Mouse (Mus musculus): Measurements from ENCODE around the gene Kcnd3. TPM values are rescaled to one million over a fixed set of nuclear protein-coding genes. Genes with fewer than 3 reads are reported as not detected.

The Kcnd3 gene
- total RNA-seq, 2 experiments from 2014 or later = 8.0 to 9.4 TPM

DNA sequence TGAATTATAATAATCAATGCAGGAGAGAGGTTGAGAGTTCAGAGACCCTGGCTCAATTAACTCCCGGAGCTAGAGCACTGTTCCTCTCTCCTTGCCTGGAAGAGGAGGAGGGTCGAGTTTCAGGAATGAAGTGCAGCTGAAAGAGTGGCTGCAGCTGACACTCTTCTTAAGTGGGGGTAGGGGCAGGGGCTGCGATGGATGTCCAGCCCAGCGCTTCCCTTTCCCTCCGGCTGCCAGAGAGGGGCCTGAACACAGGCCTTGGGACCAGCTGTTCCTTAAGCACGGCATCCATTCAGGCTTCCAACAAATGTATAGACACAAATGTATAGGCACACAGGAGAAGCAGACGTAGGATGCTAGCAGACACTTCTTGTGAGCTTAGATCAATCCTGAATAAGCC lies 255.5 kb downstream of the Kcnd3 start:
- intact Hi-C loops (cut with DNase I) = no loop called here

DNA sequence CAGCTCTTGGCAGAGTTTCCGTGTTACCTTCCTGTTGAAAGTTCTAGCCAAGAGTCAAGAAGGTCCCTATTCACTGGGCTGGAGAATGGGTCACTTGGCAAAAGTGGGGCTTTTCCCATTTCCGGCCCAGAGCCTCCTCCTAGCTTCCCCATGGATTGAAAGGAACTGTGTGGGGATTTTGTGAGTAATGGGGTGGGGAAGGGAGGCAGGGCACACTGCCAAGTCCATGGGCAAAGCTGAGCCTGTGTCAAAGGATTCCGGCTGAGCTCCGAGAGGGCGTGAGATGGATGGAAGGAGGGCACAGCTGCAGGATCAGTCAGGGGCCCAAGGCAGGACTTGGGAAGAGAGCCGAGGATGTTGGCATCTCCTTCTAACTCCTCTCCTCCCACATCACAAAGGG lies 258.1 kb downstream of the Kcnd3 start:
- DNase-seq (ENCODE audit: low spot score) = no peak
- intact Hi-C loops (cut with DNase I) = no loop called here

More for the DNA sequence above, 255.5 kb downstream of the Kcnd3 start:
- no peak for DNase-seq (ENCODE audit: low spot score)

DNA sequence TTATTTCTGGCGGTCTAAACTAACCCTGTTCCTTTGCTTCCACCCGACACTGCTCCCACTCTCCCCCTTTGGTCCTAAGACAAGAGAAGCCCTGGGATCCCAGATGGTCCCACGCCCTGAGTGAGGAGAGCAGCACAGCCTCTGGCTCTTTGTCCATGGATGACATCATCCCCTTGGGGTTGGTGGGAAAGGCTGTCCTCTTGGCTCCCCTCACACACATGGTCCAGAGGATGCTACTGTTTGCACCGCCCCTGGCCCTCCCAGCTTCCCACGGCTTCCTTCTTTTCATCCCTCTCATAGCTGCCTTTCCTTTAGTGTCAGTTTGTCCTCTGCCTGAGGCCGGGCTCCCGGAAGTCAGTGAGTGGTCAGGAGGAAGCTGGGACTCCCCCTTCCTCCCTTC lies 259.6 kb downstream of the Kcnd3 start:
- peak; percentile 70 for DNase-seq (ENCODE audit: low spot score)
- intact Hi-C loops (cut with DNase I) = no loop called here

DNA sequence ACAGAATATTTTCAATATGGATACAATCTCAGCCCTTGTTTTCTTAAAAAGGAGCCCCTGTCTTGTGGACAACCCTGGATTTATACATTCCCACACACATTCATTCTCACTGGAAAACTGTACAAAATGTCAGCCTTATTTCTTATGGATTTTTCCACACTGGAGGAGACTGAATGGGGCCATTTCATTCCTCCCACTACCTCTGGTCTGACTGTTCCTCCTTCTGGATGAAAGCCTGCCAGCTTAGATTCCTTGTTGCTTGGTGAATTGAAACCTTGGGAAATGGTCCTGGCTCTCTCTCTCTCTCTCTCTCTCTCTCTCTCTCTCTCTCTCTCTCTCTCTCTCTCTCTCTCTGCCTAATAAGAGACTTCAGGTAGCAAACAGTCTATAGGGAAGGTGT lies 260.7 kb downstream of the Kcnd3 start:
- intact Hi-C loops (cut with DNase I) = no loop called here
- DNase-seq (ENCODE audit: low spot score) = no peak

DNA sequence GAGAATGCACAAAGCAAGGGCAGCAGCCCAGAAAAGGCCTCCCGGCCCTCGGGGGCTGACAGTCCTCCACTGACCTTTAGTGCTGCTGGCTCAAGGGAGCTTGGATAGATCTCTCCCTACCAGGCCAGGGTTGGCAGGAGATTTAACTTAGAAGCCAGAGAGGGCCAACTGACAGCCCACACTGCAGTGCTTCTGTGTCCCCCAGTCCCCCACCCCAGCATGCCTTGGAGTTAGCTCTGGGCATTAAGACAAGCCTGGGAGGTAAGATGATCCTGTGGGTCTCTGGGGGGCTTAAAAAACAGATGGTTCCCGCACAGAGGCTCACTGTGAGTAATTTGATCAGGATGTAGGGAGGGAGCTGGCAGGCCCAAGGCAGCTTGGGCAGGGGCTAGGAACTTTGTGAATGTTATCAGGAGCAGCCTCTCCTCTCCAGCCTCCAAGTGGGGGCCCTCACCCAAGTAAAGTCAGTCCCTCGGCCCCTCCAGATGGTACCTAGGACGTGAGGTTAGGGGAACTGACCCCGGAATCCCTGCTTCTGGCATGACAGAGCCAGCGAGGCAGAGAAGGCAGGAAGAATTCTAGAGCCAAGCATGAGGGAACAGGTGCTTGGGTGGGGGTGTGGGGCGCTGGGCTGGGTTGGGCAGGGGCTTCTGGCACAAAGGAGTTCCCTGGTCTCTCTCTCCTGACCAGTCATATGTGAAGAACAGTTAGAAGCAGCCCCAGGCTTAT lies 262.1 kb downstream of the Kcnd3 start:
- DNase-seq (ENCODE audit: low spot score) = no peak

DNA sequence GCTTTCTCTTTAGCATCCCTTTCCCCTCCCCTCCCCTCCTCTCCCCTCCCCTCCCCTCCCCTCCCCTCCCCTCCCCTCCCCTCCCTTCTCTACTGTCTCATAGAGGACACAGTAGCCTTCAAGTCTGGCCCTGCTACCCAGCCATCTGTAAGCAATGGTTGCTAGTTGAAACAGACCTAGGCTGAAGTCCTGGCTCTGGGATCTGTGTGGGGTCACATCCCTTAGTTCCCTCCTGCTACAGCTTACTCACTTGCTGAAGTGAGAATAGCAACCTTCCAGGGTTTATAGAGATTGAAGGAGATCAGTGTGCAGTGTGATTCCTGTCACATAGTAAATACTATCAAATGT lies 262.7 kb downstream of the Kcnd3 start:
- DNase-seq (ENCODE audit: low spot score) = no peak
- intact Hi-C loops (cut with DNase I) = no loop called here

More for the DNA sequence above, 262.1 kb downstream of the Kcnd3 start:
- intact Hi-C loops (cut with DNase I) = no loop called here

DNA sequence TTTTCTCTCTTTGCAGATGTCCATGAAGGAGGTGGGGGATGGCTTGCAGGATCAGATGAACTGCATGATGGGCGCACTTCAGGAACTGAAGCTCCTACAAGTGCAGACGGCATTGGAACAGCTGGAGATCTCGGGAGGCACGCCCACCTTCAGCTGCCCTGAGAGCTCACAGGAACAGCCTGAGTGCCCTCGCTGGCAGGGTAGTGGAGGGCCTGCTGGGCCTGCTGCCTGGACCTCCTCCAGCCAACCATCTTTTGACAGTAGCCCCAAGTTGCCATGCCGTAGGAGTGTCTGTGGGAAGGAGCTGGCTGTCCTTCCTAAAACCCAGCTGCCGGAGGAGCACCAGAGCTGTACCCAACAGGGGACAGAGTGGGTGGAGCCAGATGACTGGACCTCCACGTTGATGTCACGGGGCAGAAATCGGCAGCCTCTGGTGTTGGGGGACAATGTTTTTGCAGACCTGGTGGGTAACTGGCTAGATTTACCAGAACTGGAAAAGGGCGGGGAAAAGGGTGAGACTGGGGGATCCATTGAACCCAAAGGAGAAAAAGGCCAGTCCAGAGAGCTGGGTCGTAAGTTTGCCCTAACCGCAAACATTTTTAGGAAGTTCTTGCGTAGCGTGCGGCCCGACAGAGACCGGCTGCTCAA lies 264.3 kb downstream of the Kcnd3 start:
- intact Hi-C loops (cut with DNase I) = no loop called here
- DNase-seq (ENCODE audit: low spot score) = no peak

DNA sequence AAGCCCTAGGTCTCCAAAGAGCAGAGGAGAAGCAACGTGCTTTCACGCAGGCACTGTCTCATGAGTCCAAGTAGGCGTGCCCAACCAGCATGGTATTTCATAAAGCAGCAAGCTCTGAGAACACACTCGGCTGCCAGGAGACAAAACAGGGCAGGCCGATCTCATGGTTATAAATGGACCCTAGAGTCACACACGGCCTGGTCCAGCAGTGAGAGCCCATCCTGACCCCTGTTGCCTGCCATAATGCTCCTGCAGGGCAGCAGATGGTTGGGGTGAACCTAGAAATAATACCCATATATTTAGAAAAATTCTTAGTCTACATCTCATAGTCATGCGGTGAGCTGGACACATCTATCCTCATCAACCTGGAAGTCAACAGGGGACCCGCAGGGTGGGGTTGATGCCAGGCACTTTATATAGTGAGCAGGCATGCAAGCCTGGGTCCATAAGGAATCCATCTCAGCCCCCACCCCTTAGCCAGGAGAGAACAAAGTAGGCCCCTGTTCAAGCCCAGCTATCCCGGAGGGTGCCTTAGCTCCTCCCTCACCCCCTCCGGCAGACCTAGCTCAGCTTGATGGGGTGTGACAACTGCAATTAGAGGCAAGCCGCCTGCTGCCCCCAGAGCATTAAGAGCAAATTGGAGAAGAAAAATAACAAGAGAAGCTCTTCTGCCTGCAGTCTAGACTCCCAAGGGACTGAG lies 265.9 kb downstream of the Kcnd3 start:
- intact Hi-C loops (cut with DNase I) = no loop called here
- DNase-seq (ENCODE audit: low spot score) = no peak

DNA sequence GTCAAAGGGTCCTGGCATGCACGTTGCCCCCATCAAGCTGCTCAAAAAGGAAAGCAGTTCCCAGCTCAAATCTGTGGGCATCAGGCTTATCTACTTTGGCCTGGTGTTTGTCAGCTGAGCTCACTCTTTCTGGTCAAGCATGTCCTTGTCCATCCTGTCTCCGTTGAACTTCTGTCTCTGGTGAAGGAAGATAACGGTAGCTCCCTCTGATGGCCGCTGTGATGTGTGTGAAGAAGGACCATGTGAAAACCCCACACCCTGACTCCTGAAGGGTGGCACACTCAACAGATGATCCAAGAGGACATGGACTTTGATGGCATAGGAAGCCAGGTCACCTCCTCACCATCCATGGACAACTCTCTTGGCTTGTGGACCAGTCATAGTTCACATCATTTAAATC lies 266.6 kb downstream of the Kcnd3 start:
- intact Hi-C loops (cut with DNase I) = no loop called here

DNA sequence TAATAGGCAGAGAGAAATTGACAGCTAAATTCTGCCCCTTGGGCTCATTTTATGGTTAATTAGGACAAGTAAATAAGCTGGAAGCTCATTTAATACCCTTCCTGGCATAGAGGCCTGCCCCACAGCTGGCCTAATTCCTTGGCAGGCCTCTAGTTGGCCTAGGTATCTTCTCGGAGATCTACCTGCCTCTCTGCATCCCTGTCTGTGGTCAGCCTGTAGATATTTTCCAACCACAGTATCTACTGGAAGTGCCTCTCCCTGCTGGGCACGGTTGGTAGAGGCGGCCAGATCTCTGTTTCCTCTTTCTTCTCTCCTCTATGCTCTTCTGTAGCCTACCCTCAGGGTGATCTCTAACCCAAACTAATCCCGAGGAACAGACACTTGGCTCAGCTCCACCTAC lies 267.8 kb downstream of the Kcnd3 start:
- intact Hi-C loops (cut with DNase I) = no loop called here
- DNase-seq (ENCODE audit: low spot score) = no peak

More for the DNA sequence above, 266.6 kb downstream of the Kcnd3 start:
- DNase-seq (ENCODE audit: low spot score) = no peak

DNA sequence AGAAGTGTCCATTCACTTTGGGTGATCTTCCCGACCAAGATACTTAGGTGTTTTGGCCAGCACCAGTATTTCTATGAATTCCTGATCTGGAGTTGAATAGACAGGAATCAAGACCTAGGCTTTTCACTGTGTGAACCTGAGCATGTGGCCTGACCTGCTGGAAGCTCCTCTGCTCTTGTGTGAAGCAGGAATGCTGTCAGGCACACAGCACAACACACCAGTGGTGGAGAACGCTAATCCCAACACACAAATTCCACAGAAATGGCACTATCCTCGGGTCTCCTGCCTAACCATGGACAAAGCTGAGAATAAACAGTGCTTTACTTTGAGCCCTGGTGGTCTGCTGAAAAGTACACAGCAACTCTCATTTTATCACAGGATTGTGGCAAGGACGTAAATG lies 268.4 kb downstream of the Kcnd3 start:
- intact Hi-C loops (cut with DNase I) = no loop called here

DNA sequence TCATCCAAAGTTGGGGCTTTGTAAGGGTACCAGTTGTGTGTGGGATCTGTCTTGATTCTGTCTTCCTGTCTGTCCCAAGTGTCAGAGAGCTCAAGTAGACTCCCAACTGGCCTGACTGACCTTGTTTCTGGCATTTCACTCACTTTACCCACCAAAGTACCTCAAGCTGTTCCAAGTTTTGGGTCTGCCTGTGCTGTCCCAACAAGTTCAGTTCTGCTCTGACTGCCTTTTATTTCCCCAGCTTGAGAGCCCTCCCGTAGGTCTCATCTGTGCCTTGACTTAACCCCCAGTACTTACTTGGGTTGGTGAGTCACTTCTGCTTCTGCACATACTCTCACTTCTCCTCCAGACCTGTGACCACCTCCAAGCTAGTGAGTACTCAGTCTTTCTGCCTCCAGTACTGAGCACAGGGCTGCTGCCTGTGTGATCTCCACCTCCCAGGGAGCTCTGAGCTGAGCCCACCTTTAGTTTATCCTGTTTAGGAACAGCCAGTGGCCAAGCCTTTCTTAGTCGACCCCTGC lies 269.6 kb downstream of the Kcnd3 start:
- intact Hi-C loops (cut with DNase I) = no loop called here
- no peak for DNase-seq (ENCODE audit: low spot score)

More for the DNA sequence above, 268.4 kb downstream of the Kcnd3 start:
- DNase-seq (ENCODE audit: low spot score) = no peak

DNA sequence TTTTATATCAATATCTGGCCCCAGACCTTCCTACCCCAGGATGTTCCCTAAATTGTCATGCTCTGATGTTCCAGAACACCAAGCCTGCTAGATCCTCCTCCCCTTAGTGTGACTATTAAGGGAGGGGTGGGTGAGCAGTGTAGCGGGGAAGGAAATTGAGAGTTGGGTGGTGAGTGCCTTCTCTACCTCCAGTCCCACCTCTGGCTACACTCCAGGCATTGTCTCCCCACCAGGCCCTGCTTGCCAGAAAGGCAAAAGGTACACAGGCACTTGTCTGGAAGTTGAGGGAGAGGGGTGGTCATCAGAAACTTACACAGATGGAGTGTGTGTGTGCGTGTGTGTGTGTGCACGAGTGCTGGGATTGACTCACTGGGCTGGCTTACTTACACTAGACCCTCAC lies 270.4 kb downstream of the Kcnd3 start:
- intact Hi-C loops (cut with DNase I) = no loop called here
- DNase-seq (ENCODE audit: low spot score) = no peak

Other genes with a start within 250 kb of the Kcnd3 start
- 10 to 100 TPM in 1 of 2 experiments, 1 to 10 TPM in 1; 9.0 to 10.2 TPM for gene Ddx20, start 235.2 kb downstream of the Kcnd3 start, total RNA-seq (2021)

Data from heart, postnatal 25 days (tissue).